Mouse (Mus musculus): Measurements from ENCODE around the gene Disp1.

The Disp1 gene

DNA sequence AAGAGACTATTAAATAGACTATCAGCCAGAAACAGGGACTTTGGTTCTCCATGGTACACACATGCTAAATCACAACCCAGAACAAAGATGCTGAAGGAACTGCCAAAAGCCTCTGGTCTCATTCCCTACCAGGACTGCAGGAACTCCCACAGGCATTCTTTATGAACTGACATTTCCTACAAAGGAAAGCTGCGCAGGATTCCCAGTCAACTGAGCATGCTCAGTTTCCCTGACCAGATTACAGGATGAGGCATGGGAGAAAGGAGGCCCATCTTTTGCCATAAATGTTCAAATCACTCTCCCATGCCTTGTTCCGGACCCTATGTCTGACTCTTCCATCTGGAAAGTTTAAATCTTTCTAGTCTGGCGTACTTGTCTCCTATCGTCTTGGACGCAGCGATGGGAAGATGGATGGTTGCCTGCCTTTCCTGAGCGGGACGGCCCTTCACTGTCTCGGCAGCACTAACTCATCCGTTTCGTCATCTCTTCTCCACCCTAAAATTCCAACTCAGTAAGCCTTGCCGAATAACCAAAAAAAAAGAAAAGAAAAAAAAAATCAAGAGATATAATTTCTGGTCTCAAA is 100.9 kb downstream of the Disp1 start:
- DNase-seq, result no peak

DNA sequence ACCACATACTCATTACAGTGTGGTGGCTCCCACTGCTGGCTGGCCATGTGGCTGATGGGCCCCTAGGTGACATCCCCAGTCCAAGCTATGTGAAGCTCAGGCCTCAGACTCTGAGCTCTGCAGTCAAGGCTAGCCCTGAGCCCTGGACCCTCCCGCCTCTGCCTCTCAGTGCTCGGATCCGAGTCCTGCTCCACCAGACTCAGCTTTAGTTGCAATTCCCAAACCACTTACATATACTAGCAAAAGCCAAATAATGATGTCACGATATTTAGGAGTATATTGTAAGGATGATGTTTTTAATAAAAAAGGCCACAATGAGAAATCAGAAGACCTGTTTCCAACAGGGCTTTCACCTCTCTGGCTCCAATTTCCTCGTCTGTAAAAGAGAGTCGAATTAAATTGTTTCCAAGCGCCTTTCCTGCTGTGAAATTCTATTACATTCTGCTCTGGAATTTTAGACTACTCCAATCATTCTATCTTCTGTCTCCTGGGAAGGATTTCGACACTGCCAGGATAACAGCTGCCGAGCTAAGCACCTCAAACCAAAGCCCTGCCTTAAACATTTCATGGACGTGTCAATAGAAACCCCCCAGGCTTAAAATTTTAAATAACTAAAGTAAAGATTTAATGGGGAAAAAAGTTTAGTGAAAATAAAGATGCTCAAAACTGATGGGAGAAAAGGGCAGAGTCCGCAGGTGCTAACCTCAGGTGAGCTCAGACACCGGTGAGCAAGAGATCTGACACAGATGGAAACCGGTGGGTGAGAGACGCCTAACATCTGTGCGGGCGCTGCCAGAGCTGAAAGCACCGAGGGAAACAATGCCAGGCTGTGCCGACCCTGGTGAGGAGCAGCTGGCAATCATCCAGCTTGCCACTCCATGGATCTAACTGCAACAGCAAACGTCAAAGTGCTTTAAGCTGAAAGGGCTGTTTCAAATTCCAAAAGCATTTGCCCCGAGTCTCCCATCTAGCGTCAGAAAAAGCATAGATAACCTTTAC is 103.2 kb downstream of the Disp1 start:
- DNase-seq, result no peak

- DNase-seq, result peak in 1 of 2 experiments; percentile 21
Measured at GRCm38 (mm10) chr1:183116946-183117826, 104.1 kb downstream of the Disp1 start.

GRCm38 (mm10) chr1:183116441-183116840 is 104.9 kb downstream of the Disp1 start:
- DNase-seq, result no peak

GRCm38 (mm10) chr1:183115076-183115475 is 106.2 kb downstream of the Disp1 start:
- DNase-seq, result no peak

- no peak for DNase-seq
Measured at GRCm38 (mm10) chr1:183114554-183114953, 106.8 kb downstream of the Disp1 start.

DNA sequence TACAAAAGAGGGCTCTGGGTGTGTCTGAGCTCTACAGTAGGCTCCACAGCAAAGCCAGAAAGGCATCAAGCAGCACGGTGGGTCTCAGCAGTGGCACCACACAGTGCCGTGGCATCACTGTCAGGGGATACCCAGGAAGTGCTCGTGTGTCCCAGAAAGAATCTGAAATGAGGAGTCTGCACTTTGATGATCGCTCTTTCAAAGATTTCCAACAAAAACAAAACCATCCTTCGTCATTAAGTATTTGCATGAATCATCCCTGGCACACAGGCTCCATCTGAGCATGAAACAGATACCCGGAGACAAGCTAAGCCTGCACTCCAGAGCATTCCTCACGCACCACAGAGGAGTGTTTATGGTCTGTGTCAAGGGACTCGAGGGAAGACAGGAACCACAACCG is 107.8 kb downstream of the Disp1 start:
- no peak for DNase-seq

DNA sequence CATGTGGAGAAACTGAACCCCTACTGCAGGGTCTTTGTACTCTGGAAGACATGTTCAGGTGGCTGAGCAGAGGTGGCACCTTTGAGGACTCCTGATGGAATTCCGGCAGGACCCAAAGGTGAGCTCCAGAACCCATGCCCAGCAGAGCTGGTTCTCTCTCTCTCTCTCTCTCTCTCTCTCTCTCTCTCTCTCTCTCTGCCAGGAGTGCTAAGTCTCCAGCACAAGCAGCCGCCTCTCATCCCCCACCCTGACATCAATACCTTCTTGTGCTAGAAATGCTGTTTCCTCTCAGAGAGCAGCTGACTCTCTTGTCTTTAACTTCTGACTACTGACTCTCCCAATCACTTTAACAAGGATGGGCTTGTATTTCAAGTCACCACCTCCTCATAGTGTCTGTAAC is 113.8 kb downstream of the Disp1 start:
- DNase-seq, result no peak

GRCm38 (mm10) chr1:183104696-183105095 is 116.6 kb downstream of the Disp1 start:
- DNase-seq, result no peak

- DNase-seq, result no peak
Measured at GRCm38 (mm10) chr1:183102775-183103174, 118.5 kb downstream of the Disp1 start.

DNA sequence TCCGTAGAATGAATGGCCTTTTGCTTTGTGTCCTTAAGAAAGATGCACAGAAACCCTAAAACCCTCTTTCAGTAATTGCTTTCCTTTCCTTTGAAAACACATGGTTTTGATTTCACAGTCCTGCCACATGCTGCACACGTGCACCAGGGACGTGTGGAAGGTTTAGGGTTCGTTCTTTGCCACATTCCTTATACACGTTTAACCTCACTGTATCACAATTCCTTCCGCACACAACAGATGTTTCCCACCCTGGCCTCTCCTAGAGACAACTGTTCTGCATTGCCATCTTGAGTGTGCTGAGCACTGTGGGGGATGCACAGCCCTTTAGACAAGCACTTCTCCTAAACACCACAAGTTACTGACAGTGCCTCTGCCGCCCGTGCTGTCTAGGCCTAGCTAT is 119.2 kb downstream of the Disp1 start:
- DNase-seq, result no peak

GRCm38 (mm10) chr1:183101371-183101770 is 120.0 kb downstream of the Disp1 start:
- no peak for DNase-seq

GRCm38 (mm10) chr1:183100245-183100644 is 121.1 kb downstream of the Disp1 start:
- DNase-seq, result no peak

DNA sequence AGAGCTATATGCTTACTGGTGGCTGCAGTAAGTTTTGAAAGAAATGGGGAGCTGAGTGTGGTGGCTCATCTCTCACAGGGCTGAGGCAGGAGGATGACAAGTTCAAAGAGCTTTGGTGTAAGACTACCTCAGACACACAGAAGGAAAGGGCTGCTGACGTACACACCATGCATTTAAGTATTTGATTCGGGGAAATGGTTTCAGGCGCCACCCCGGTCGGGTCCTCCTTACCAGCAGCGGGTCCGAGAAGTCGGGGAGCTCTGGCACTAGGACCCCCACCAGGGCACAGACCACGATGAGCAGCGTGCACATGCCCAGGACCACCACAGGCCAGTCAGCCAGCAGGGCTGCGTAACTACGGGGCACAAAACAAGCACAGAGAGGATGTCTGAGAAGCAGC is 121.6 kb downstream of the Disp1 start:
- no peak for DNase-seq

GRCm38 (mm10) chr1:183097606-183098005 is 123.7 kb downstream of the Disp1 start:
- no peak for DNase-seq

GRCm38 (mm10) chr1:183095454-183096088 is 125.8 kb downstream of the Disp1 start:
- no peak for DNase-seq

DNA sequence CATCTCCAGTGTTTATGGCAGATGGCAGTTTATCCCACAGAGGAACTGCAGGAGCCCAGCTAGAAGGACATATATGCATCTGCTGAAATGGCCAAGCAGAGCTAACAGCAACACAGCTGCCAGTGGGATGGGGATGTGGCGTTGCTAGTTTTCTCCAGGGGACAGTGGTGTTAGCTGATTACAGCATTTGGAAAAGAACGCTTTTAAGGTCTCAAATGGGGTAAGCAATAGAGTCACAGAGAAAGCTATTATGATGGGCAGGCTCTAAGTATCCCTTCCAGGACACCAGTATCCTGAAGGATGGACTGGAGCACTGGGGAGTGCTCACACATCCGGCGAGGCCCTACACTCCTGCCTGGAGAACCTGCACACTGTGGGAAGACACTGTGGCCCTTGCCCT is 129.0 kb downstream of the Disp1 start:
- no peak for DNase-seq

- no peak for DNase-seq
Measured at GRCm38 (mm10) chr1:183091203-183091602, 130.1 kb downstream of the Disp1 start.

DNA sequence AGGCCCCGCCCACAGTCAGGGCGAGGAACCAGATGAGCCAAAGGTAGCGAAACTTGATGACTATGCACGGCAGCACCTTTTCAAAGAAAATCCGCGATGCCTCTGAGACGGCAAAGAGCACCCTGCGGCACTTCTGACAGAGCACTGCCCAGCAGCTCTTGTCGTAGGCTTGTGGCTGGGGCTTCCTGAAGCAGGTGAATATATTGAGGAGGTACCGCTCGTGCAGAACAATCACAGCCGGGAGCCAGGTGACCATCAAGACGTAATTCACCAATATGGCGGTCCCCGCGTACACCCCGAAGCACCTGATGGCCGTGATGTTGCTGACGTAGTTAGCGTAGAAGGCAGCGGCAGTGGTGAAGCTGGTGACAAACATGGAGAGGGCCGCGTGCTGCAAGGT is 132.7 kb downstream of the Disp1 start:
- no peak for DNase-seq

- DNase-seq, result no peak
Measured at GRCm38 (mm10) chr1:183086843-183087242, 134.5 kb downstream of the Disp1 start.

DNA sequence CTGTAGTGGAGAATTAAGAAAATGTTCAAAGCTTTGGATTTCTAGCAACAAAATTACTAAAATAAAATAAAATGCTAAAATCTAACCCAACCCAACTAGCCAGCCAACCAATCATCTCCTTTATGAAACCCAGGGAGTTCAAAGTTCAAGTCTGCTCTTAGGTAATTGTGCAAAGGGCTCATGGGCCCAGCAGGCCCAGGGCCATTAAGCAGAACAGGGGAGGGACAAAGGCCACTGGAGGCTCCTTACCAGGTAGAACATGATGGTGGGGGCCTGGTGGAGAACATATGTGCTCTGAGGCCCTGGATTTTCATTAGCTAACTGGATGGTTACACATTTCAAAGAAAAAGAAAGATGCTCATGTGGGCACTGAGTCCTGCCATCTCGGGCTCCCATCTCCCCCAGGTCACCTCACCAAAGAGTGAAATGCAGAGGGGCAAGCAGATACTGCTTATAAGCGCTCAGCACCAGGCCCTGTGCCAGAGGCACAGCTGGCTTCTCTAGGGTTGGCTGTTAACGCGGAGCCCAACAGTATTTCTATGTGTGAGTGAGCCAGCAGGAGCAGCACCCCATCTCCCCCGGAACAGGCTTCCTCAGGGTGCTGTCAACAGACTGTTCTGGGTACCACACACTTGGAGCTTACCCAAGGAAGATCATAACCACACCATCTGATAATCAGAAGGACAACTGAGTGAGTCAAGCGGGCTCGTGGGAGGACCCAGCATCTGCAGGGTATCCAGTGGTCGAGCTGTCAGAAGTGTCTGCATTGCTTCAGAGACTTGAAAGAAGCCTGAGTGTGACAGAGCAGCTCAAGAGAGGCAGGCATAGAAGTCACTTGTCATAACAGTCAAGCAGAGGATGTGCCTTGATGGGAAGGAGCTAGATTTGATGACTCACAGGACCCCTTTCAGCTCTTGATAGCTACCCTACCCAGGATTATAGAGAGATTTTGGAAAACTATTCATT is 137.0 kb downstream of the Disp1 start:
- no peak for DNase-seq

Measured in lung, adult 18-20 months (tissue).